Mouse (Mus musculus): Measurements from ENCODE around the gene Pim2.

The Pim2 gene

DNA sequence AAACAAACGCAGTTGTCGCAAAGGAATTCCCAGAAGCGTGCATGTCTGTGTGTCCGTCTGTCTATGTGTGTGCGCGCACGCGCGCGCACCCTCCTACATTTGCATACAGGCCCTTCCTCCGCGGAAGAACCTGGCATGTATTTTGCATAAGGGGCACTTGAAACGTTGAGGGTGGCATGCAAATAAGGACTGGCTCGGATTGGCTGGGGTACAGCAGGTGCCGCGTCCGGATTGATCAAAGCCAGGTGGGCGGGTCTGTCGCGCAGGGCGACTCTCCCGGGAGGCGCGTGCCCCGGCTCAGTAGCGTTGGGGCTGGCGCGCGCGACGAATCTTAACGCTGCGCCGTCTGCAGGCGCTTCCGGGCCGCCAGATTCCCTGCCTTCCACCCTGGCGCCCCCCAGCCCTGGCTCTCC is at the start of gene Pim2:
Pim2 (plus strand) TSS at position 256 of the 413 bp plus-strand sequence.
- DNase-seq: peak; percentile 92

DNA sequence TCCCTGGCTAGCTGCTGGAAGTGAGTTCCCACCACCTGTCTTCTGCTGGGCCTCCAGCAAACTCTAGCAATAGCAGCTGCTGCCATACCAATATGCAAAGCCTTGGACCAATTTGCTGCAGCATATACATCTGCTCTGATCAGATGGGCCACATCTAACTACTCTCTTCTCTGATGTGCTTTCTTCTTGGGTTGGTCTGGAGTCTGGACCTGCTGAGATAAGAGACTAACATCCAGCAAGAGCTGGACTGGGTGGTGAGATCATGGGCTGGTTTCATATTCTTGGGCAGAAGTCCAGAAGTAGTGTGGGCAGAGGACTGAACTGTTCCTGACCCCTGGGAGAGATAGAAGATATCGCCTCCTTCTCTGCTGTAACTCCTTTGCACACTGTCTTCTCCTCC is 40.9 kb upstream of the Pim2 start:
- no peak for DNase-seq

DNA sequence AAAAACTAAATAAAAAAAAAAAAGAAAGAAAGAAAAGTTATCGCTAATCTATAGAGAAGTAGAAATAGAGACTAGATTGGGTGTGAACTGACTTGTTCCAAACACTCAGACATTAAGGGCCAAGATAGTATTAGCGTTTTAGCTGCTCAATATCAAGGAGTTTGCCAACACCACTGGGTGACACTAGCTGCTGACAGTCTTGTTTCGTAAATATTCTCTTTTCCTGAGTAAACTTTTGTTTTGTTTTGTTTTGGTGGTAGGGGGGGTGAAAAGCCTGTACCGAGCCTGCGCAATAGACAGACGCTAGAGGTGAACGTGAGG is 37.3 kb upstream of the Pim2 start:
- DNase-seq: no peak

DNA sequence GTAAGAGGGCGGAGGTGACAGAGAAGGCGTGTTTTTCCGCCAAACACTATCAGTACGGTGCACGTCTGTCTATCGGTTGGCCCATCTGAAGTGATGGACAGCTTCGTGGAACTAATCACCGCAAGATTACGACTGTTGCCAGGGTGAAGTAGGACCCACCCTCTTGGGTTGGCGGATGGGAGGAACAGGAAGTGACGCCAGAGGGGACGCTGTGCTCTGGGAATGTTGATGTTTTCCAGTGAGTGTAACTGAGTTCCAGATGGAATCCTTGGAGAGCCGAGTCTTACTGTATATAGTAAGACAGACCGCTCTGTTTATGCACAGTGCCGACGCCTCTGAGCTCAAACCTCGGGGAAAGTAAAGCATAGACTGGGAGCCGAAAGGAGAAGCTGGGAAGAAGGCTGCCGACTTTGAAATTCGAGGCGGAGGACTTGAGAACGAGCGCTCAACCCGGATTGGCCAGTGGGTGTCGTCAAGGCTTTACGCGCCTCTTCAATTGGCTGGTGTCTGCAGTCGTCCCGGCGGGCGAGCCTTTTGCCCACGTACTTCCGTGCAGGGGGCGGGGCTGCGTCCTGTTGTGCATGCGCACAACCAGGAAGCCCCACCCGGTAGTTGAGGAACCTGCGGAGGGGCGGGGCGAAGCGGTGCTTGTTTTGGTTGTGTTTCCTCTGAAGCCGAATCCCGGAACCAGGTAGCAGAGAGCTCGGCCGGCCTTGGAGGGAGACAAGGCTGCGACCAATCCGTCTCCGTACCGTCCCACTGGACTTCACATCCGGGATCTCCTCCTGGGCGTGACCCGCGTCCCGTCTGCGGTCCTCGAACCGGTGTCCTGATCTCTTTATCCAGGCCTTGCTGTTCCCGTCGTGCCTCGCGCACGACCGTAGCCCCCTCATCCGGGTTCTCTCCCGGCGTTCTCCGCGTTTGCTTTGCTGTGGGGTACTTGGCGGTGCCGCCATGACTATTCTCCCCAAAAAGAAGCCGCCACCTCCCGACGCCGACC is 36.6 kb upstream of the Pim2 start, which contains the start of gene Otud5:
Otud5 (plus strand) TSS at position 202 of the 1,000 bp plus-strand sequence.
- DNase-seq: peak; percentile 96

DNA sequence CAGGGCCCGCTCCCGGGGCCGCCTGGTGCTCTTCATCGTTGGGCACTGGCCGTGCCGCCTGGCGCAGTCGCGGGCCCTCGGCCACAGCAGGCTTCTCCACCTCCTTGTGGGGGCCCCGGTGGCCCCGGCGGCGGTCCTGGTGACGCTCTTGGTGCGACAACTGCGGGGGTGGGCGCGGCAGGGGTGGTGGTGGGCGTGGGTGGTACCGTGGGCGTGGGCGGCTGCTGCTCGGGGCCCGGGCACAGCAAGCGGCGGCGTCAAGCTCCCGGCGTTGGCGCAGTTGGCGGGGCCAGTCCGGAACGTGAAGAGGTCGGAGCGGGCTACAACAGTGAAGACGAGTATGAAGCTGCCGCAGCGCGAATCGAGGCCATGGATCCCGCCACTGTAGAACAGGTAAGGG is 35.7 kb upstream of the Pim2 start:
- peak; percentile 54 for DNase-seq

DNA sequence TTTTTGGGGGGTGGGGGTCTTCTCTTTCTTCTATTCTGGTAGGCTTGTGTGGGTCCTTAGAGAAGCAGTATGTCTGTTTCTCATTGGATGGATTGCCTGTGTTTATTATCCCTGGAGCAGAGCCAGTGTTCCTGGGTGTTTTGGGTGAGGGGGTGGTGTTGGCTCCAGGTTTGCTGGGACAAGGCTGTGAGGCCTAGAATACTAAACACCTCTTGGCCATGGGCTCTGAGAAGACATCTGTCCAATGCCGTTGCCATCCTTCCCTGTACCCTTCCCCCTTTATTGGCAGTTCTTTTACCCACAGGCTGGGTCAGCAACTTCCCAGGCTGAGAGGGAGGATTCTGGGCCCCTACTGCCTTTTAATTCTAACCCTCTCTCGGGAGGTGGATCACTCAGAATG is 30.2 kb upstream of the Pim2 start:
- DNase-seq: no peak

DNA sequence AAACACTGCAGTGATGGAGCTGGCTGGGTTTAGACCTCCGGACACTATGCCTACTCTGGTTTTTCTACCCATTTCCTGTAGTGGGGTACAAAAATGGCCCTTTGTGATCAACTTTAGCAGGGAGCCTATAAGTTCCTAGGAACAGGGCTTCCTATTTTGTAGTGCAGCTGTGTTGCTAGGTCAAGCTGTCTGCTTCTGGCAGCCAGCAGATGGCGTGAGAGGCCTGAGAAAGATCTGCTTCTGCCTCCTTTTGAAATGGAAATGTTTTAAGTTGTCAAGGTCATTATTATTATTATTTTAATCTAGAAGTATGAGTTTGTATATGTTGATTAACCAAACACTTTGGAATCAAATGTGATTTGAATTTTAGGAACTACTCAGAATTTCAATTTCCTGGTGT is 23.5 kb upstream of the Pim2 start:
- peak; percentile 43 for DNase-seq

DNA sequence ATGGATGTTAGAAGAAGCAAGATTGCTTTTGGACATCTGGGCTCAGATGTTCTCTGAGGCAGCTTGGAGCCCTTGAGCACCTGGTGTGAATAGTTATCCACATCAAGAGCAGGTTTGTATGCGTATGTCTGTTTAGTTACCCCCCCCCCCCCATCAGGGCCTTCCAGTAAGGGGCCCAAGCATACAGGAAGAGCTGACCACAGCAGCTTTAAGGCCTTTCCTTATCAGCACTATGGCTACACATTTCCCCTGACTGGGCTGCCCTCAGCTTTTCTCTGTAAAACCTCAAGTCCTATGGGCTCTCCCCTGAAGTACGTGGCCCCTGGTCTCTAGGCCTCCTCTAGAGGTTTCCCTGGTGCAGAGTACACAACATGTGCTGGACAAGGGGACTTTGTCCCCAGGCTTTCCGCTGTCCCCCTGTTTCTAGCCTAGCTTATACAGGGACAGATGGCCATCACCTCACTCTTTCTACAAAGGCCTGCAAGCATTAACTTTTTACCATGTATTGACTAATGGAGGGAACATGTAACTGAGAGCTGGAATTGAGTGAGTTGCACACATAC is 18.8 kb upstream of the Pim2 start:
- DNase-seq: no peak

DNA sequence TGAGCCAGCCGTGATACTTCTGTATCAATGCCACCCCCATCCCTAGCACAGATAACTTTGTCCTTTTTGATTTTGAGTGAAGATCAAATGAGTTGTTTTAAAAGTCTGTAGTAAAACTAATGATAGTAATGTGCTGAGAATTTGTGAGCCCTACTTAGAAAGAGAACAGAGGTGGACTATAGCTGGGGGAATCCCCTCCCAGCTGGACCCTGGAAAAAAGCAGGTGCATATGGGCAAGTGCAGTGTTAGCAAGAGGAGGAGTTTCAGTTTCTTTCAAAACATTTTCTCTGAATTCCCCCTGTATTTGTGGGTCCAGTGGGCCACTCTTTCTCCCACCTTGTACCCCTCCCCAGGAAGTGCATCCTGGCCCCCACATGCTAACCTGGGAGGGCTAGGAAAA is 14.9 kb upstream of the Pim2 start:
- DNase-seq: no peak

DNA sequence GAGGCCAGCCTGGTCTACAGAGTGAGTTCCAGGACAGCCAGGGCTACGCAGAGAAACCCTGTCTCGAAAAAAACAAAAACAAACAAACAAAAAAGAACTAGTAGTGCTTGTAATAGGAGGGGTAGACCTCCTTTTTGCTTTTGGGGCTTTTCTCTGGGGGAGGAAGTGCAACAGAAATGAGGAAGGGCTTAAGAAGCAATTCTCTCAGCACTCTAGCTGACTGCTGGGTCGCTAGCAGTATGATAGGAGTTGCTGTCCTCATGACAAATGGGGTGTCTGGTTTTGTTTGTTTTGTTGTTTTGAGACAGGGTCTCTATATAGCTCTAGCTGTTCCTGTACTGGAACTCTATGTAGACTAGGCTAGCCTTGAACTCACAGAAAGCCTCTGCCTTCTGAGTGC is 13.5 kb upstream of the Pim2 start:
- DNase-seq: no peak

DNA sequence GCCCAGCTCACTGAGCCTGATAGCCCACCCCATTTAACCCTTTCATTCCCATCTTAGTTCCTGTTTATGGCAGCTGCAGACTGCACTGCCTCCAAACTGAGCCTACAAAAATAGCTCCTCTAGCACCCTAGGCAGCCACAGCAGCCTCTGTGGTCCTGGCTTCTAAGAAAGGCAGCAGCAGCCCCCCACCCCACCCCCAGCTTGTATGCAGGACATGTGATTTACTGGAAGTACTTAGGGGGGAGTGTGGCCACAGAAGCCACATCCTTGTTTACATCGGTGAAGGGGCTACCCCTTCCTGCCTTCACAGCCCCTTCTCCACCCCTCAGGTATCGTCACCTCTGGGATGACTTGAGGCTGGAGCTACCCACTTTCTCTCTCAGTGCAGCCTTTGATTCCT is 12.7 kb upstream of the Pim2 start:
- DNase-seq: no peak

DNA sequence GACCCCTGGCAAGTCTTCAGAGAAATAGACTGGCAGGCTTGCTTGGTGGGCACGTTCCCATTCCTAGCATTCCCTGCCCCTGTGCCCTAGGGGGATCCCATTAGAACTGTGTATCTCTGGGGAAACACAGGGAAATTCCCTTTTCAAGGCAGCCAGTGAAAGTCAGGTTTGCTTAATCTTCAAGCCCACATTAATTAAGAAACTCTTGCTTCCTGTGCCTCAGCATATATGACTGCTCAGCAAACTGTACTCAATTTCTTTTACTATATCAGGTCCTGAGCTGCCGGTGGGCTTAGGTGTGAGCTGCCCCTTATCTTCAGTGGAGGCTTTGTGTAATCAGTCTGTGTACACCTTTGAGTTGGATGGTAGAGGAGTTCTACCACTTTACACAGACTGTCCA is 12.3 kb upstream of the Pim2 start:
- no peak for DNase-seq

DNA sequence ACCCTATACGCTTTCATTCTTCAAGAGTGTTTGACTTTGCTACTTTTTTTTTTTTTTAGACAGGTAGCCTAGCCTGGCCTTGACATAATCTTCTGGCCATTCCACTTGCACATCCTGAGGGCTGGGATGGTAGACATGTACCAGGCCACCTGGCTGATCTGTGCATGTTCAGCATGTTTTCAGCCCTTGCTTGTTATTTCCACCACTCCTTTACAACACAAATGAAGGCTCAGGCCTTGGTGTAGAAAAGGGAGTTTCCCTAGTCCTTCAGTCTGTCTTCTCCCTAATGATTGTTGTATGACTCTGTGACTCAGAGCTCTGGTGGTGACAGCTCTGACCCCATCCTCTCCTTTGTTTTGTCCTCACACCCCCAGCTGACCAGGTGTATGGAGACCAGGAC is 10.9 kb upstream of the Pim2 start:
- DNase-seq: no peak

DNA sequence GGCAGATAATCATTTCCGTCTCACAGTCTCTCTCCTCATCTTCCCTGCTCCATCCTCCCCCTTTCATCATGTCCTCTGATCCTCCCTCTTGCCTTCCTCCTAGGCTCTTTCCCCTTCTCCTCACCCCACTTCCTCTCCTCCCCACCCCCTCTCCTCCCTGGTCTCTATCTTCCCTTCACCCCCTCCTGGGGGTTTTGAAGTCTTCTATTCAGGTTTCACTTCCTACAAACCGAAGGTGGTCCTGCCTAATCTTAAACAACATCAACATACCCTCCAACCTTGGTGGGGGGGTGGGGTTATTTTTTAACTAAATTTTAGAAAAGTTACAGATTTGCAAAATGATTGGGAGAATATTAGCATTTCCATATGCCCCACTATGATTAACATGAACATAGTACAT is 9.6 kb upstream of the Pim2 start:
- DNase-seq: no peak

DNA sequence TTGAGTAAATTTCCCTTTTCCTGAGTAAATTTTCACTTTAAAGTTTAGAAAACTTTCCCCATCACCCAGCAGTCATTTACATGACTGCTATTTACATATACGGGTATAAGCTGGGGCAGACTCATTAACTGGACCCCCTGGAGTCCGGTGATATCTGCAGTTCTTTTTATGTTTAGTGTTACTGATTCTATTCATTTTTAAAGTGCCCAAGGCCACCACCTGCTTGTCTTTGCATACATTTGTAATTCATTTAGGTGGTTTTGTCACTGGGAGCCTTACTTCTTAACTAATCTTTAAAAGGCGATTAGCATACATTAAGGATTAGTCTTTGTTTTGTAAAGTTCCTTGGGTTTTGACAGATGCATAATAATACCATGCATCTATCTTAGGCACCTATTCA is 8.2 kb upstream of the Pim2 start:
- no peak for DNase-seq

DNA sequence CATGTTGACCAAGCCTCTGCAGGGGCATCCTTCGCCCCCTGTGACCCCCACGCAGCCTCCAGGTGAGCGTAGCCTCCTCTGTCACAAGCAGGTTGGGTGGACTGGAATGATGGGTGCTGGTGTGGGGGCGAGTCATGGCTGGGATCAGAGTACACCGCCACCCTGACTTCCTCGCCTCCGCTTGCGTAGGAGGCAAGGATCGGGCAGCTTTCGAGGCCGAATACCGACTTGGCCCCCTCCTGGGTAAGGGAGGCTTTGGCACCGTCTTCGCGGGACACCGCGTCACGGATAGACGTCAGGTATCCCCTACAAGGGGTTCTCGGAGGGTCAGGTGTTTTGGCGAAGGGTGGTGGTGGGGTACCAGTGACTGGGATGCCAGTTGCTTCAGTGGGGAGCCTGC is 433 bp downstream of the Pim2 start:
- DNase-seq: peak; percentile 36

DNA sequence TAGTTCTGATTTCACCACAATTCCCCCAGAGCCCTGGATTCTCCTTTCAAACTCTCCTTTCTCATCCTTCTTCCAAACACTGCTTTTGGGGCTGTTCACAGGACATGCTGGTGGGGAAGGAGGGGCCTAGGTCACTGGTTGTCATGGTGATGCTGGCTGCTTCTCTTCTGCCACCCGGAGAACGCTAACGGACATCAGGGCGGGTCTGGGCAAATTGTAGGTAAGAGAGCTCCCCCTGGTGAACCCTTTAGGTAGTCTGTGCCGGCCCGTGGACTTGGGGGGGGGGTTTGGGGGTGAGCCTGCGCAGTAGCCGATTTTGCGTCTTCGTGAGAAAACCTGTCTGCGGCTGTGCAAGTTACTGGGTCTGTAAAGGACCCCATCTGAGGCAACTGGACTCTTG is 1.8 kb downstream of the Pim2 start:
- DNase-seq: peak; percentile 60

DNA sequence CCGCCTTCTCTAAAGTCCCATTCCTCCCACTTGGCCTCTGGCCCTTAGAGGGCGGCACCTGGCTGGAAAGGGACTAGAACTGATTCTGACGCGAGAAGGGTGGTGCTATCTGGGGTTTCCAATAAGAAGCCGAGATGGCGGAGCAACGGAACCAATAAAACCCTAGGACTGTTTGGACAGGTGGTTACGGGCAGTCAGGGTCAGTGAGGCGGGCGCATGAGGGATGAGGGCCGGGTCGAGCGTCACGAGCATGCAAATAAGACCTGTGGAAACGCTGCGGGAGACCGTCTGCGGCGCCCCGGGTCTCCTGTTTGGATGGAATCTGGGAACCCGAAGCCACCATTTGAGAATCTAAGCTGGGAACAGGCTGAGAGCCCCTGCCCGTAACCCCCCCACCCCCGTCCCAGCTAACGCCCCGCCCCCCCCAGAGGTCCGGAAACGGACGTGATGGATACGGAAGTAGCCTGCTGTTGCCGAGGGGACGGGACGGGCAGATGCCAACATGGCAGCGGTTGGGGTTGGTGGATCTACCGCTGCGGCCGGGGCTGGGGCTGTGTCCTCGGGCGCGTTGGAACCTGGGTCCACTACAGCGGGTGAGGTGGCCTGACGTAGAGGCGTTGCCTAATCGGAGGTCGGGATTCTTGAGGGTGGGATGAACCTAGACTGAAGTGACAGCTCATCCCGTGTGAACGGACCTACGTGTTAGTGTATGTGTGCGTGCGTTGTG is 5.9 kb downstream of the Pim2 start, which contains the start of gene Slc35a2:
Slc35a2 (plus strand) TSS at position 188 of the 727 bp plus-strand sequence.
- DNase-seq: peak; percentile 70

DNA sequence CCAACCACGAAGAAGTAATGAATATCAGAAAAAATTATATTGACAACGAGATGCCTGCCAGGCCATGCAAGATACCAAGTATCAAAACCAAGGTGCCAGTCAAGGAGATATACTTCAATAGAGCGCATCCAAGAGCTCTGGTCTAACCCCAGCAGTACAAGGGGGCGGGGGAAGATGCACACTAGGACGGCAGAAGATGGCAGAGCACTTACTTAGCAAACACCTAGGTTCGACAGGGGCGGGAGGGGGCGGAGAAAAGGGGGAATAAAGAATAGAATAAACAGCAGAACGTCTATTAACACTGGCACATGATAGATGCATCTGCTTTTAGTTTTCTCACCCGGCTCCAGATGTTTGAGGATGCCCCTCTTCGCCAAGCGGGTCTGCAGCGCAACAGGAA is 20.1 kb downstream of the Pim2 start:
- peak; percentile 35 for DNase-seq

DNA sequence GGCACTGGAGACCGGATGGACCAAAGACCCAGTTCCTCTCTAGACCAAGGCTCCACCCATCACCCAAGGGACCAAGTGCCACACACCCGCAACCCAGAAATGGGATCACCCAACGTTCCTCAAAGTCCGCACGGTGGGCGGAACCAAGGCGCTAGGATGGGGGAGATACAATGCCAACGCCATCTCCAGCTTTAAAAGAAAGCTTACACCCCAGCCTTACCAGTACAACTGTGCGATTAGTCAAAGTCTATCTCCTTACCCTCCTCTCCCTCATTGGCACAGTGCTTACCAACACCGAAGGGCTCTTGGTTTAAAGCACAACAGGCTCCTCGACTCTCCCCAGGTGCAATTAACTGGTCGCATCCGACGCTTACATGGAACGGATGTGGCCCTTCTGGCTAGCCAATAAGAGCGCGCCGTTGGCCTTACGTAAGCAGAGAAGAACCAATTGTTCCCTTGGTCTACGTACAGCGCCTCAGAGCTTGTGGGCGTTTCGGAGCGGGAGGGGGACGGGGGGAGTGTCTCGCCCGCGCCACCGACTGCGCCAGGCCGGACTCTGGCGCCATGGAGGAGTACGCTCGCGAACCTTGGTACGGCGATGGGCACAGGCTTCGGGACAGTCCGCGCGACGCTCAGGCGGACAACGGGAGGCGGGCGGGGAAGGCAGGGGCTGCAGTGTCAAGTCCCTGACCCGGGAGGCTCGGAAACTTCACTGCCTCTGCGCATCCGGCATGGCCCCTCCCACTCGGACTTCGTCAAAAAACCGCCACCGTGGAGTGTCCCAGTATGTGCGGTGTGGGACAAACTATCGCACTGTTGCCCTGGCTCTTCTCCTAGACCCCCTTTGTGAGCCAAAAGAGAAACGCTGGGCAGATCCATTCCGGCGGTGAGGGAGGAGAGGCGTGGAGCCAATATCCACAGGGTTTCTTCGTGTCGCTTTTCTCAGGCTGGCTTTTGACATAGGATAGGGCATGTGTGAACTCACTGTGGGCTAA is 21.1 kb downstream of the Pim2 start, which contains the start of the genes Pqbp1 and Timm17b:
Pqbp1 (minus strand) TSS at position 390 of the 995 bp plus-strand sequence.
Timm17b (plus strand) TSS at position 478 of the 995 bp plus-strand sequence.
- peak; percentile 87 for DNase-seq

DNA sequence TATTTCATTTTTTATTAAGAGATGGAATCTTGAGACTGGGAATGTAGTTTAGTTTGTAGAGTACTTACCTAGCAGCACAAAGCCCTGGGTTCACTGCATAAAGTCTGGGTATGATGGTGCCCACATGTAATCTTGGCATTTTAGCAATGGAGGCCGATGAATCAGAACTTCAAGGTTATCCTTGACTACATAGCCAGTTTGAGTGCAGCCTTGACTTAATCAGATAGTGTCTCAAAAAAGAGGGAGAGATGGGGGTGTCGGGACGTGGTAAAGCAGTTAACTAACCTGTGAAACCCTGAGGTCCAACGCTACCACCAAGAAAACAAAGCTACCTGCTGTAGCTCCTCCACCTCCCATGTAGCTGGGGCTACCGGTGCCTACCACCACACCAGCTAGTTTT is 26.4 kb downstream of the Pim2 start:
- no peak for DNase-seq

DNA sequence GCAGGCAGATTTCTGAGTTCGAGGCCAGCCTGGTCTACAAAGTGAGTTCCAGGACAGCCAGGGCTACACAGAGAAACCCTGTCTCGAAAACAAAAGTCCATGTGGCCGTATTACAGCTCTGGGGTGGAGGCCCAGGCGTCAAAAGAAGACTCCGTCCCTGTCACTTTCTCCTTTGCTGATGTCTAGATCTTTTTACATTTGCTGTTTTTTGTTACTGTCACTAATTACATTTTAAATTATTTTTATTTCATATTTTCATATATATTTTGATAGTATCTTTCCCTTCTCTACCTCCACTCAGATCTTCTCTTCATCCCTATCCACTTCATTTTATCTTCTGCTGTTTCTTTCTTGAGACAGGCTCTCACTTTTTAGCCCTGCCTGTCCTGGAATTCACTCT is 29.7 kb downstream of the Pim2 start, which contains the start of gene Gm10491:
Gm10491 (minus strand) TSS at position 101 of the 400 bp plus-strand sequence.
- no peak for DNase-seq
